Mouse (Mus musculus) cerebellum, adult 2 months (tissue): ENCODE measurements around the gene Rims1.

Source experiments
- CTCF ChIP-seq: fragments of 200-500 bp; IDR thresholded peaks from 2 replicates; pipeline ENCODE4 v1.5.1; 2011; ENCODE audit warnings: low read depth, mild to moderate bottlenecking, control low read depth, low read length, moderate library complexity, borderline replicate concordance; ENCODE audit not compliant: insufficient read depth
- POLR2A ChIP-seq: fragments of 200-500 bp; IDR thresholded peaks from 2 replicates; pipeline ENCODE4 v1.6.1; 2011; ENCODE audit warnings: low read length, control low read depth, borderline replicate concordance; ENCODE audit not compliant: insufficient read depth

DNA sequence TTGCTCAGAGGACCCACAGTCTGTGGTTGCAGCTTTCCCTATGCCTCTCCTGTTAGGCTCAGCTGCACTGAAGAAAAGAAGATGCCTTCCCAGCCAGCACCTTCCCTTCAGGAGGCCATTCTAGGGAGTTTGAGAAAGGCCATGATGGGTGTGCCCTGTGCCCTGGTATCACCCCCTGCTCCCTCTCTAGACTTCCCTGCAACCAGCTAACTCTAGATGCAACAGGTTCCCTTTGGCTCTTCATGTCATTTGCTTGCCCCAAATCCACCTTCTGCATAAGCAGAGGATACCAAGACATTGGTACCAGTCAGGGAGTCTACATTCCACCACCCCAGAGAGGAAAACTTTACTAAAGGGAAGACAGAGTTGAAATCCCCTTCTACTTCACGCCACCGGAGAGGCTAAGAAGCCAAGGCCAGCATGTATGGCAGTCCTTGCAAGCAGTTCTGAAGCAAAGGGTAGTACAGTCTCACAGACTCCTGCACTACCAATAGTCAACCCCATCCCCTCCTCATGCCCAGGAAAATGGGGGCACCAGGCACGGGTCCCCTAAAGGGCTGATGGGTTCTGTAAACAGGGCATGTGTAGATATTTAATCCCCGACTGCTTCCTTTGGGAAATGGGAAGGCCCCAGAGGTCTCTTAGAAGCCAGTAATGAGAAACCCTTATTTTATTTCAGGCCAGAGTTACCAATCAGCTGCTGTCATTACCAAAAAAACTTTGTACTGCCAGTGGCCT lies 1.5 kb downstream of the Rims1 start:
- no peak for TF ChIP-seq POLR2A
- no peak for TF ChIP-seq CTCF
